Mouse (Mus musculus): ENCODE data around the gene Ube2d3.

DNA sequence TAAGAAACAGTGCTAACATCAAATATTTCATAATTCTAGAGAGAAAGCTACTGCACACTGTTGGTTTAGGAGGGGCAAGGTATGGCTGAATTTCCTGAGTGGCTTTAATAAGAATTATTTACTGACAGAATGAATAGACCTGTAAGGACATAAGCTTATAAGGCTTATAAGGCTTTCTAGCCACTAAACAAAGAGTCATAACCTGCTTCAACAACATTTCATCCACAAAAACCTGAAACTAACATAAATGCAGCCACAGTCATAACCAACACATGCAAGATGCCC is 16.7 kb upstream of the Ube2d3 start:
- no peak for TF ChIP-seq MEF2A (IDR thresholded peaks at IDR 0.05; ENCODE audit: borderline replicate concordance, low read depth, low read length)
- no peak for TF ChIP-seq USF2 (conservative IDR thresholded peaks at IDR 0.05; ENCODE audit: low read depth, low read length)
- TF ChIP-seq ZC3H11A (IDR thresholded peaks at IDR 0.05; ENCODE audit: low read depth, low read length), result no peak
- no peak for TF ChIP-seq GABPA (IDR thresholded peaks at IDR 0.05; ENCODE audit: insufficient replicate concordance, low read depth, low read length)
- TF ChIP-seq EP300 (IDR thresholded peaks at IDR 0.05; ENCODE audit: low read length), result no peak
- no peak for TF ChIP-seq CTCF (conservative IDR thresholded peaks at IDR 0.05 in 1 of 2, IDR thresholded peaks at IDR 0.05 in 1 of 2; ENCODE audit: low read depth in 2 of 2, low read length in 2 of 2)
- TF ChIP-seq MAX (IDR thresholded peaks at IDR 0.05; ENCODE audit: low read length), result no peak
- peak; percentile 95 for TF ChIP-seq CHD1 (IDR thresholded peaks at IDR 0.05; ENCODE audit: low read depth, low read length)
